Mouse (Mus musculus) embryonic facial prominence, embryonic 15.5 days (tissue): ENCODE measurements at regions not wholly inside any gene's neighbourhood (a gene's known extent, or its start where the extent isn't known, plus 50 kb on each side); places are given as distances from the start of the nearest gene placed in this dataset.

Experiments
- ATAC-seq: fragments of 200-750 bp; cut with Nextera tagmentation; 2 replicates; pipeline ENCODE4 v1.8.0; 2017; ENCODE audit warnings: low read depth, moderate TSS enrichment; ENCODE audit not compliant: insufficient number of reproducible peaks, low FRiP score, low TSS enrichment
- H3K27ac ChIP-seq: fragments of 300-500 bp; sonication (generic); replicated peaks from 2 replicates; pipeline ENCODE4 v1.5.1; 2015; ENCODE audit warnings: mild to moderate bottlenecking, inconsistent platforms
- H3K27me3 ChIP-seq: fragments of 300-500 bp; sonication (generic); 2 replicates; pipeline ENCODE4 v1.6.1; 2015; ENCODE audit warnings: inconsistent platforms
- H3K36me3 ChIP-seq: fragments of 300-500 bp; sonication (generic); 2 replicates; pipeline ENCODE4 v1.6.1; 2015; ENCODE audit warnings: mild to moderate bottlenecking, inconsistent platforms
- H3K4me1 ChIP-seq: fragments of 300-500 bp; sonication (generic); 2 replicates; pipeline ENCODE4 v1.6.1; 2015; ENCODE audit warnings: inconsistent platforms
- H3K4me2 ChIP-seq: fragments of 300-500 bp; sonication (generic); replicated peaks from 2 replicates; pipeline ENCODE4 v1.6.1; 2015; ENCODE audit warnings: mild to moderate bottlenecking, inconsistent platforms
- H3K4me3 ChIP-seq: fragments of 300-500 bp; sonication (generic); replicated peaks from 2 replicates; pipeline ENCODE4 v1.5.1; 2015; ENCODE audit warnings: mild to moderate bottlenecking, inconsistent platforms
- H3K9ac ChIP-seq: fragments of 300-500 bp; sonication (generic); 2 replicates; pipeline ENCODE4 v1.6.1; 2015; ENCODE audit warnings: inconsistent platforms
- H3K9me3 ChIP-seq: fragments of 300-500 bp; sonication (generic); replicated peaks from 2 replicates; pipeline ENCODE4 v1.6.1; 2016; ENCODE audit warnings: inconsistent platforms
- WGBS: fragments of 180-500 bp; shearing (Covaris S2); methylation state at CpG from one replicate; pipeline ENCODE4 v1.1.7; 2015; 5-methylcytosine and 5-hydroxymethylcytosine counted together

GRCm38 (mm10) chr7:51307757-51308156 lies 203.1 kb upstream of the Ano5 start:
- no peaks in the 10 kb centered on the region for H3K4me1 ChIP-seq
- no peak overlapping the region for H3K4me3 ChIP-seq
- no peak for ATAC-seq
- no peak overlapping the region for H3K27ac ChIP-seq
- H3K27me3 ChIP-seq: no peaks in the 10 kb centered on the region
- 60% methylated on average over 2 of the region's 2 CpGs for WGBS
- no peak overlapping the region for H3K4me2 ChIP-seq
- no peaks in the 10 kb centered on the region for H3K9me3 ChIP-seq
- no peaks in the 10 kb centered on the region for H3K36me3 ChIP-seq
- no peak overlapping the region for H3K9ac ChIP-seq

- ATAC-seq: no peak
- WGBS: 29% methylated on average over 3 of the region's 3 CpGs
- Histone ChIP-seq H3K4me3 (no peak overlapping the region), H3K9me3 (no peaks in the 10 kb centered on the region), H3K36me3 (no peaks in the 10 kb centered on the region), H3K4me2 (no peak overlapping the region), H3K9ac (no peak overlapping the region), H3K27ac (no peak overlapping the region), H3K4me1 (no peaks in the 10 kb centered on the region), H3K27me3 (no peaks in the 10 kb centered on the region)
Observed at GRCm38 (mm10) chr7:51310191-51310590, 200.6 kb upstream of the Ano5 start.

GRCm38 (mm10) chr7:51339841-51340540 lies 170.8 kb upstream of the Ano5 start:
- Histone ChIP-seq H3K9ac (no peak overlapping the region), H3K36me3 (no peaks in the 10 kb centered on the region), H3K4me1 (no peaks in the 10 kb centered on the region), H3K9me3 (no peaks in the 10 kb centered on the region), H3K27me3 (no peaks in the 10 kb centered on the region), H3K27ac (no peak overlapping the region), H3K4me2 (no peak overlapping the region), H3K4me3 (no peak overlapping the region)
- no peak for ATAC-seq
- 48% methylated on average over 7 of the region's 7 CpGs for WGBS

GRCm38 (mm10) chr7:51347521-51347920 lies 163.3 kb upstream of the Ano5 start:
- Histone ChIP-seq H3K9ac (no peak overlapping the region), H3K27ac (no peak overlapping the region), H3K36me3 (no peaks in the 10 kb centered on the region), H3K4me3 (no peak overlapping the region), H3K4me2 (no peak overlapping the region), H3K27me3 (no peaks in the 10 kb centered on the region), H3K4me1 (no peaks in the 10 kb centered on the region), H3K9me3 (no peaks in the 10 kb centered on the region)
- ATAC-seq: no peak
- WGBS: 86% methylated on average over 3 of the region's 3 CpGs

DNA sequence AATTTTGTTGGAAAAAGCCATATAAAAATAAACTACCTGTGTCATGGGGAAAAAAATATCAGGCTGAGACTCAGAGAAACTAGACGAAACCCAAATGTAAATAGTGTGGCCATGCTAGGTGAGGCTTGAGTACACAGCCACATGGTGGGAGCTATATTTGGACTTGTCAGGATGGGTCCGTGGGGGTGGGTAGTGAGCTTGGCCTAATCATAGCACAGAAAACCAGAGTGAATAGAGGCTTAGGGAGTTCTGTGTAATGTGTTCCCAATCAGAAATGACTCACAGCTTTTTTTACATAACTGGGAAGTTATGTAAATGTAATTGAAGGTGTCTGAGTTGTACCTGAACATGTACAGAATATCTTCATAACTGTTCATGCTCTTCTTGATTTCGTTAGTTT lies 150.7 kb upstream of the Ano5 start:
- no peak for ATAC-seq
- Histone ChIP-seq H3K9me3 (no peaks in the 10 kb centered on the region), H3K27me3 (no peaks in the 10 kb centered on the region), H3K4me3 (no peak overlapping the region), H3K4me1 (no peaks in the 10 kb centered on the region), H3K36me3 (no peaks in the 10 kb centered on the region), H3K4me2 (no peak overlapping the region), H3K27ac (no peak overlapping the region), H3K9ac (no peak overlapping the region)
- 69% methylated on average over 3 of the region's 3 CpGs for WGBS

DNA sequence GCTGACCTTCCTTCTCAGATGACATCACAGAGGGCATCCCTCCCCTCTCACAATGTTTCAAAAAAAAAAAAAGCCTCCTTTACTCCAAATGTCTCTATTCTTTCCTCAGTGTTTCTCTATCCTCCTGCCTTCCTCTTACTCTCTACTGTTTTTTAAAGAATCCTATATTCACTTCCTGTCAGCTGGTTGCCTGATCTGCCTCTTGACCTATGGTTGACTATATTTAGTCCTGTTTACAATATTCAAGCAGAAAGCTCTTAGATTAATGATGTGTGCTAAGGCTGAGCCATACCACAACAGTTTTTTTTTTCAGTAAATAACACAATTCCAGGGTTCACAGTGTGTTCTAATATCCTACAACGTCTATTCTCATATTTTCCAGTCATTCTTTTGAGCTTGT lies 133.2 kb upstream of the Ano5 start:
- WGBS: 59% methylated on average over 1 of the region's 1 CpGs

More for the DNA sequence above, 133.2 kb upstream of the Ano5 start:
- H3K27me3 ChIP-seq: no peaks in the 10 kb centered on the region
- no peak overlapping the region for H3K9ac ChIP-seq
- H3K4me3 ChIP-seq: no peak overlapping the region
- ATAC-seq: no peak
- H3K9me3 ChIP-seq: no peaks in the 10 kb centered on the region
- H3K4me1 ChIP-seq: no peaks in the 10 kb centered on the region
- H3K36me3 ChIP-seq: no peaks in the 10 kb centered on the region
- no peak overlapping the region for H3K27ac ChIP-seq
- no peak overlapping the region for H3K4me2 ChIP-seq
